Mouse (Mus musculus) liver, embryonic 13.5 days (tissue): ENCODE measurements around the gene Mterf1b. TPM values are rescaled to one million over a fixed set of nuclear protein-coding genes. Genes with fewer than 3 reads are reported as not detected.
"Not testable (repeated sequence)": the region's sequence is repeated elsewhere in the genome, so short reads cannot be mapped to it uniquely, and the experiment has no call there.

Source experiments
- ATAC-seq: fragments of 200-750 bp; cut with Nextera tagmentation; 2 replicates; pipeline ENCODE4 v1.8.0; 2017; ENCODE audit warnings: low read depth, mild to moderate bottlenecking, moderate number of reproducible peaks, moderate library complexity
- DNase-seq: peaks from one replicate; pipeline ENCODE4 v3.0.0; 2022
- H3K27ac ChIP-seq: fragments of 300-500 bp; sonication (generic); 2 replicates; pipeline ENCODE4 v1.5.1; 2015; ENCODE audit warnings: moderate library complexity, mild to moderate bottlenecking, inconsistent platforms
- H3K27me3 ChIP-seq: fragments of 300-500 bp; sonication (generic); 2 replicates; pipeline ENCODE4 v1.6.1; 2015; ENCODE audit warnings: mild to moderate bottlenecking, inconsistent platforms
- H3K36me3 ChIP-seq: fragments of 300-500 bp; sonication (generic); 2 replicates; pipeline ENCODE4 v1.6.1; 2015; ENCODE audit warnings: mild to moderate bottlenecking, inconsistent platforms
- H3K4me1 ChIP-seq: fragments of 300-500 bp; sonication (generic); replicated peaks from 2 replicates; pipeline ENCODE4 v1.6.1; 2015; ENCODE audit warnings: inconsistent platforms
- H3K4me2 ChIP-seq: fragments of 300-500 bp; sonication (generic); 2 replicates; pipeline ENCODE4 v1.6.1; 2015; ENCODE audit warnings: inconsistent platforms, mild to moderate bottlenecking, moderate library complexity
- H3K4me3 ChIP-seq: fragments of 300-500 bp; sonication (generic); replicated peaks from 2 replicates; pipeline ENCODE4 v1.5.1; 2015; ENCODE audit warnings: mild to moderate bottlenecking, inconsistent platforms
- H3K9ac ChIP-seq: fragments of 300-500 bp; sonication (generic); 2 replicates; pipeline ENCODE4 v1.6.1; 2015; ENCODE audit warnings: mild to moderate bottlenecking, inconsistent platforms
- H3K9me3 ChIP-seq: fragments of 300-500 bp; sonication (generic); replicated peaks from 2 replicates; pipeline ENCODE4 v1.6.1; 2016; ENCODE audit warnings: inconsistent platforms
- WGBS: fragments of 180-500 bp; shearing (Covaris S2); methylation state at CpG from one replicate; pipeline ENCODE4 v1.1.7; 2015; ENCODE audit not compliant: insufficient replicate concordance; 5-methylcytosine and 5-hydroxymethylcytosine counted together
- polyA plus RNA-seq: library from polyadenylated mRNA; unstranded; fragments of >200 nt; fragmentation: Nextera tagmentation; extraction: Ambion mirVana; gene quantifications from 2 replicates; pipeline ENCODE4 v1.2.1, GENCODE M21; 2015

Mterf1b gene
- polyA plus RNA-seq, 1 experiment from 2014 or later = 2.6 TPM

GRCm38 (mm10) chr5:4194166-4194565 lies 2.0 kb downstream of the Mterf1b start:
- peaks cover 5% of the 10 kb centered on the region for H3K4me1 ChIP-seq
- no peak overlapping the region for H3K9ac ChIP-seq
- no peak overlapping the region for H3K27ac ChIP-seq
- H3K36me3 ChIP-seq = no peaks in the 10 kb centered on the region
- 93% methylated on average over 1 of the region's 1 CpGs for WGBS
- ATAC-seq (no peak), DNase-seq (no peak)
- H3K4me3 ChIP-seq = no peak overlapping the region
- H3K9me3 ChIP-seq = no peaks in the 10 kb centered on the region
- no peak overlapping the region for H3K4me2 ChIP-seq
- H3K27me3 ChIP-seq = no peaks in the 10 kb centered on the region

- Histone ChIP-seq H3K9ac (no peak overlapping the region), H3K27ac (no peak overlapping the region), H3K4me2 (no peak overlapping the region), H3K27me3 (no peaks in the 10 kb centered on the region), H3K4me3 (no peak overlapping the region), H3K9me3 (no peaks in the 10 kb centered on the region), H3K4me1 (peaks cover 5% of the 10 kb centered on the region), H3K36me3 (no peaks in the 10 kb centered on the region)
- no peak for DNase-seq
- ATAC-seq = no peak
- 52% methylated on average over 1 of the region's 1 CpGs for WGBS
Observed at GRCm38 (mm10) chr5:4195086-4195485, 2.9 kb downstream of the Mterf1b start.

GRCm38 (mm10) chr5:4201368-4201767 lies 9.2 kb downstream of the Mterf1b start:
- Histone ChIP-seq H3K27ac (no peak overlapping the region), H3K9ac (no peak overlapping the region), H3K36me3 (no peaks in the 10 kb centered on the region), H3K27me3 (no peaks in the 10 kb centered on the region), H3K4me2 (no peak overlapping the region), H3K9me3 (no peaks in the 10 kb centered on the region), H3K4me3 (no peak overlapping the region), H3K4me1 (no peaks in the 10 kb centered on the region)
- no peak for ATAC-seq
- no peak for DNase-seq

- ATAC-seq, H3K4me1 ChIP-seq, DNase-seq, H3K9ac ChIP-seq, H3K36me3 ChIP-seq, H3K9me3 ChIP-seq, H3K27ac ChIP-seq, H3K4me3 ChIP-seq, H3K4me2 ChIP-seq, H3K27me3 ChIP-seq: not testable (repeated sequence)
- 86% methylated on average over 19 of the region's 19 CpGs for WGBS
Observed at GRCm38 (mm10) chr5:4202276-4202810, 10.2 kb downstream of the Mterf1b start.

- H3K27ac ChIP-seq, H3K36me3 ChIP-seq, DNase-seq, H3K9ac ChIP-seq, ATAC-seq, H3K9me3 ChIP-seq, H3K27me3 ChIP-seq, H3K4me1 ChIP-seq, H3K4me3 ChIP-seq, H3K4me2 ChIP-seq: not testable (repeated sequence)
- WGBS = 63% methylated on average over 3 of the region's 3 CpGs
Observed at GRCm38 (mm10) chr5:4210082-4210481, 17.9 kb downstream of the Mterf1b start.

- Histone ChIP-seq H3K27ac (no peak overlapping the region), H3K4me2 (no peak overlapping the region), H3K27me3 (no peaks in the 10 kb centered on the region), H3K4me1 (no peaks in the 10 kb centered on the region), H3K4me3 (no peak overlapping the region), H3K36me3 (no peaks in the 10 kb centered on the region), H3K9ac (no peak overlapping the region), H3K9me3 (no peaks in the 10 kb centered on the region)
- WGBS = 76% methylated on average over 3 of the region's 3 CpGs
- no peak for ATAC-seq
- no peak for DNase-seq
Observed at GRCm38 (mm10) chr5:4221309-4221708, 29.1 kb downstream of the Mterf1b start.

GRCm38 (mm10) chr5:4221981-4222623 lies 29.9 kb downstream of the Mterf1b start:
- no peak overlapping the region for H3K4me3 ChIP-seq
- H3K27me3 ChIP-seq = no peaks in the 10 kb centered on the region
- ATAC-seq = no peak
- H3K4me1 ChIP-seq = no peaks in the 10 kb centered on the region
- H3K9ac ChIP-seq = no peak overlapping the region
- no peaks in the 10 kb centered on the region for H3K9me3 ChIP-seq
- H3K27ac ChIP-seq = no peak overlapping the region
- 59% methylated on average over 6 of the region's 6 CpGs for WGBS
- H3K4me2 ChIP-seq = no peak overlapping the region
- DNase-seq = no peak
- H3K36me3 ChIP-seq = no peaks in the 10 kb centered on the region

- no peak for DNase-seq
- 58% methylated on average over 2 of the region's 2 CpGs for WGBS
Observed at GRCm38 (mm10) chr5:4232163-4232562, 40.0 kb downstream of the Mterf1b start.

GRCm38 (mm10) chr5:4234505-4234904 lies 42.3 kb downstream of the Mterf1b start:
- Histone ChIP-seq H3K4me2 (no peak overlapping the region), H3K27me3 (no peaks in the 10 kb centered on the region), H3K4me3 (no peak overlapping the region), H3K36me3 (no peaks in the 10 kb centered on the region), H3K9ac (no peak overlapping the region), H3K4me1 (no peaks in the 10 kb centered on the region), H3K9me3 (no peaks in the 10 kb centered on the region), H3K27ac (no peak overlapping the region)
- DNase-seq (no peak), ATAC-seq (no peak)
- WGBS = 57% methylated on average over 2 of the region's 2 CpGs

More at GRCm38 (mm10) chr5:4232163-4232562, 40.0 kb downstream of the Mterf1b start:
- Histone ChIP-seq H3K9ac (no peak overlapping the region), H3K4me3 (no peak overlapping the region), H3K27me3 (no peaks in the 10 kb centered on the region), H3K36me3 (no peaks in the 10 kb centered on the region), H3K4me2 (no peak overlapping the region), H3K4me1 (no peaks in the 10 kb centered on the region), H3K27ac (no peak overlapping the region), H3K9me3 (no peaks in the 10 kb centered on the region)
- ATAC-seq = no peak

- no peak overlapping the region for H3K4me2 ChIP-seq
- no peak overlapping the region for H3K27ac ChIP-seq
- WGBS = 65% methylated on average over 2 of the region's 2 CpGs
- H3K9me3 ChIP-seq = no peaks in the 10 kb centered on the region
- H3K36me3 ChIP-seq = no peaks in the 10 kb centered on the region
- no peaks in the 10 kb centered on the region for H3K4me1 ChIP-seq
- ATAC-seq (no peak), DNase-seq (no peak)
- no peak overlapping the region for H3K4me3 ChIP-seq
- no peaks in the 10 kb centered on the region for H3K27me3 ChIP-seq
- no peak overlapping the region for H3K9ac ChIP-seq
Observed at GRCm38 (mm10) chr5:4240120-4240519, 48.0 kb downstream of the Mterf1b start.

- H3K4me2 ChIP-seq = no peak overlapping the region
- 28% methylated on average over 3 of the region's 3 CpGs for WGBS
Observed at GRCm38 (mm10) chr5:4245004-4245403, 52.8 kb downstream of the Mterf1b start.

GRCm38 (mm10) chr5:4246095-4246494 lies 53.9 kb downstream of the Mterf1b start:
- Histone ChIP-seq H3K4me3 (no peak overlapping the region), H3K4me2 (no peak overlapping the region), H3K9ac (no peak overlapping the region), H3K36me3 (no peaks in the 10 kb centered on the region), H3K9me3 (no peaks in the 10 kb centered on the region), H3K27ac (no peak overlapping the region), H3K4me1 (no peaks in the 10 kb centered on the region), H3K27me3 (no peaks in the 10 kb centered on the region)
- ATAC-seq (no peak), DNase-seq (no peak)
- WGBS = 18% methylated on average over 2 of the region's 2 CpGs

More at GRCm38 (mm10) chr5:4245004-4245403, 52.8 kb downstream of the Mterf1b start:
- Histone ChIP-seq H3K4me1 (no peaks in the 10 kb centered on the region), H3K9me3 (no peaks in the 10 kb centered on the region), H3K36me3 (no peaks in the 10 kb centered on the region), H3K27me3 (no peaks in the 10 kb centered on the region), H3K4me3 (no peak overlapping the region), H3K9ac (no peak overlapping the region), H3K27ac (no peak overlapping the region)
- DNase-seq = no peak
- no peak for ATAC-seq
